Mouse (Mus musculus) urinary bladder, postnatal 14 days (tissue): ENCODE data around the gene Cep112.
"Not testable (repeated sequence)": the region's sequence is repeated elsewhere in the genome, so short reads cannot be mapped to it uniquely, and the experiment has no call there.

Experiments
- DNase-seq: peaks from one replicate; pipeline ENCODE4 v3.0.0; 2021; ENCODE audit warnings: low spot score

The Cep112 gene

DNA sequence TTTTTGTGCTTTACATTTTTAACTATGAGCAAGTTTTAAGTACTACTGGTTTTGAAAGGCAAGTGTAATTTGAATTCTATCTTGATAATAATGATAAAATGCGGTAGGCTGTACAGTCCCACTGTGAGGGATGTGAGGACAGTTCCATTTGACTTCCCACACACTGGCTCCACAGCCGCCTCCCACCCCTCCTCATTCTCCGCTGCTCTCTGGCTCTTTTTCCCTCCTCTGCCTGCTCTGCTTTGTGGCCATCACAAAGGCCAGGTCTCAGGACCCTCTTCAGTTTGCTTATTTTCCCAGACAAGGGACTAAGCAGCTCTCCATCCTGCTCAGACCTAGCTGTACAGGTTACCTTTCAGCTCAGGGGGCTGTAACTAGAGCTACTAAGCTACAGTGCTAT, 379.0 kb downstream of the Cep112 start:
- DNase-seq, result no peak

DNA sequence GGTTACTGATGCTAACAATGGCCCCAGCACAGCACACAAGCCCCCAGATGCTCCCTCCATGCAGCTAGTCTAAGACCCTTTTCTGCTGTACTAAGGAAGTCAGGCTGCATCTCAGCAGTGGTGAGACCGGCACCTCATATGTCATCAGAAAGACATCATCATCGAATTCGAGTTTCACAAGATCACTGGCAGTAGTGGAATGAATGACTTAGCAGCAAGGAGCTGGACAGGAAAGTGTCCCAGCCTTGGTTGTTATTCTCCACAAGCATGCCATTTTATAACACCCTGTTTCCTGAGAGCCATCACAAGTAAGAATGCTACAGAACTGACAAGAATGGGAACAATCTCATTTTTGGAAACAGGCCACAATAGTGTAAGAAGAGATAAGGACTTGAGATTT, 381.0 kb downstream of the Cep112 start:
- DNase-seq, result no peak

DNA sequence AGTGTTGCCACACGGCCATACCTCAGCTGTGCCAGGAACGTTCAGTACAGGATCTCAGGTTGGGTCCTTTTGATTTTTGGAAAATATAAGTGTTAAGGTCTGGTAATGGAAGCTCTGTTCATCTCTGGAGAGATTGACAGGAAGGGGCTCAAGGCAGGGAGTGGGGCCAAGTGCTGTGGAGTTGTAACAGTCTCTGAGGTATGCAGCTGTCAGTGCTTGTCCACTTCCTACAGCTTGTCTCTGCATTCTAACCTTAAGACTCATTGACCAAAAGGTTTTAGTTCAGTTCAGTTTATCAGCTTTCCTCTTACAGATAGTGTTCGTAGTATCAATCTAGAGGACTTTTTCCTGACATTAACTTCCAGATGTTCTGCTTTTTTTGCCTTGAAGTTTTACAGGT, 384.6 kb downstream of the Cep112 start:
- DNase-seq, result no peak

DNA sequence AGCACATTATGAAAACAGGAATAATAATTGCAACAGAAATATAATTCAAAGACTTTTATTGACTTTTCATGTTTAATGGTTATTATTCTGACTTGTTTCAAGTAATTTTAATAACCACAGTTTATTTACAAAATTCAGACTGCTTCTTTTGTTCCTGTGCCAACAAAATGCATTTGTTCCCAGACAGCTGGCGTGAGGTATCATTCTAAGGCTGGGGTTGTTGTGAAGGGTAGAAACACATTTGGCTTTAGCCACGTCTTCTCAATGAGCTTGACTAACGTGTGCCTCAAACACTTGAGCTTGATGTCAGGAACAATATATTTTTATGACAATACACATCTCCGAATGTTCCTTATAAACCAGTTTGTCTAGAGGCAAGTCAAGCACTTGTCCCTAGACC, 396.8 kb downstream of the Cep112 start:
- no peak for DNase-seq

DNA sequence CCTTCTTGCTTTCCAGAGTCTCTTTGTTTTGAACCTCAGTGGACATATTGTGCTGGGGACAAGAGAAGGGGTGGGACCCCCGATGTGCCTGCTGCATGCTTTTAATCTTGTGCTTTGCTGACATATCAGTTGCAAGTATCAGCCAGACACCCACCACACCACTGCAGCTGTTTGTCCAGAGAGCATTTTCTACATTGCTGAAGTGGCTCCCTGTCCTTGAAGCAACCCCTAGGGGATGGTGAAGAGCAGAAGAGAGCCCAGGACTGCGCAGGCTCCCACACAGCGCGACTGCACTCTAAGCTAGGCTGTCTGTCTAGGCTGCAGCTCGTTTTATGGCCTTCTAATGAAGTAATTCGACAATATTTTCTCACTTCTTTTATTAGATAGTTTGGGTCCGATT, 397.3 kb downstream of the Cep112 start:
- no peak for DNase-seq

DNA sequence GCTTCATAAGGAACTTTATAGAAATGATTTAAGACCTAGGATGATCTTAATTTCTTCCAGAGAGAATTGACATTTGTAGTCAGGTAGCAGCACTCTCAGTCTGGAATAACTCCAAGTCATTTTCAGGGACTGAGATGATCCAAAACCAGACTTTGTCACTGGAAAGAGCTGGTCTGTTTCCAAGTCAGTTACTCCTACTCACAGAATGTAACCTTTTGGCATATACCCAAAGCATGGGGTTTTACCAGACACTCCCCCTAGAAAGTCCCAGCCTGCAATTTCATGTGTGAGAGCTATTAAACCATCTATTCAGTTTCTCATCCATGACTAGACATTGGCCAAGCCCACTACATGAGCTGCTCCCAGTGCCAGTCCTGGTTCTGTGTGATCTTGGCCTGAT, 402.3 kb downstream of the Cep112 start:
- no peak for DNase-seq

DNA sequence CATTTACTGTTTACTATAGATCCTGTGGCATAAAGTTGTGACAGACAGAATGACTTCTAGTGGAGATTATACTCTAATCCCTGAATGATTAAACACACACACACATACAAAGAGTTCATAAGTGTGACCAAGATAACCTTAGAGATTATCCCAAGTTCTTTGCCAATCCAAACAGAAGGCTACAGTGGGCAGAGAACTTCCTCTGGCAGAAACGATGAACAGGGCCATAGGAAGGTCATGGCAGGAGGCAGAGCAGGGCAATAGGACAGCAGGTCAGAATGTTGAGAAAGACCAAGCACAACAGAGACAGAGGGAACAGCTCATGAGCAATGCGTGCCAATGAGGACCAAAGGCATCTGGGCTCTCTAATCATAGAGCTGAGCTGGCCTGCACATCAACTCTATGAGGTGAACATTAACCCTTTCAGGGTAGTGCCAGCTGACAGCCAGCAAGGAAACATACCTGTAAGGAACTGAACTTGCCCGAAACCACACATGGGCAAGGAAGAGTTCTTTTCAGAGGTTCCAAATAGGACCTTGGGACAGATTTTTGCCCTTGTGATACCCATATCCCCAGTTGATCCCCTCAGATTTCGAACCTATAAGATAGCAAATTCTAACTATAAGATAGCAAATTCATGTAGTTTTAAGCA, 403.5 kb downstream of the Cep112 start:
- DNase-seq, result no peak

DNA sequence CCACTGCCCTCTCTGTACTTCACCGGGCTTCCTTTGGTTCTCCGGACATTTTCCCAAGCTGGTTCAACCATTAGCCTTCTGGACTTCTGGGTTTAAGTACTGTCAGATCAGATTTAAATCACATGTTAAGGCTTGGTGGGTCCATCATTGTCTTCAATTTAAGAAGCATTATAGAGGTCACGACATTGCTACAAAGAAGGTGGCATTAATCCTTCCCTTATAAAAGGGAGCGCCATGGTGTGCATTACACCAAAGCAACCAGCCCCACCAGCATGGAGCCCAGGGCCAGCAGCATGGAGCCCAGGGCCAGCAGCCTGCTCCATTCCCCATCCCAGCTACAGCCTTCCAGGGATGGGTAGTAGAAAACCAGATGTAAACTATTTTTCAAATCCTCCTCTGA, 411.7 kb downstream of the Cep112 start:
- DNase-seq, result no peak

DNA sequence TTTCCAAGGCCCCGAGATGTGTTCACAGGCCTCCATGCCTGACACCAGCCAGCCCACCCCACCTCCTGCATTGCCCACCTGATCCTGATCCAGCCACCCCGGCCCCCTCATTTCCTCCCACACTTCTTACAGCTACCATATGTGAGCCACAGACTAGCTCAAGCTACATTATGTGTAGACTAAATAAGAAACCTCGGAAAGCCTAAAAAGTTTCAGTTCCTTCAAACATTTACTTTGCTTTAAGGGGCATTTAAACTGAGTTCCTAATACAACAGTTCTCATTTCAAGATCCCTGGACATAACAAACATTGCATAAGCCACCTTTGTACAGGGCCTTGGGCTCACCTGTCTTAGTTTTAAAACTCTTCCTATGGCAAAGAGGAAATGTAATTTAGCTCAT, 415.2 kb downstream of the Cep112 start:
- no peak for DNase-seq

DNA sequence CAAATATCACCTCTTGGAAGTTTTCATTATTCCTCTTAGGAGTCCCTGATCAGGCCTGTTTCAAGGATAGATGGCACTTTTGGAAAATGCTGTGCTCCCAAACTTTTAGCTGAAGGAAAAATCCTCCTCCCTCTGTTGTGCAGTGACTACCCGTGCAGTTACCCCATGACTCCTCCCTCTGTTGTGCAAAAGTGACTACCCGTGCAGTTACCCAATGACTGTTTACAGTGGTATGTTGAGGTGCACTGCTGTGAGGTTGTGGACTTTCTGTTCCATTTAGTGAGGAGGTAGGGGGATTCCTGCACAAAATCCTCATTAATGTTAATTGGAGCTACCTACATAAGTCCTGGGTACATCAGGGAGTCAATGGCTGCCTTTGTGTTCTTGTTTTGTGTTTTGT, 417.8 kb downstream of the Cep112 start:
- DNase-seq, result no peak

DNA sequence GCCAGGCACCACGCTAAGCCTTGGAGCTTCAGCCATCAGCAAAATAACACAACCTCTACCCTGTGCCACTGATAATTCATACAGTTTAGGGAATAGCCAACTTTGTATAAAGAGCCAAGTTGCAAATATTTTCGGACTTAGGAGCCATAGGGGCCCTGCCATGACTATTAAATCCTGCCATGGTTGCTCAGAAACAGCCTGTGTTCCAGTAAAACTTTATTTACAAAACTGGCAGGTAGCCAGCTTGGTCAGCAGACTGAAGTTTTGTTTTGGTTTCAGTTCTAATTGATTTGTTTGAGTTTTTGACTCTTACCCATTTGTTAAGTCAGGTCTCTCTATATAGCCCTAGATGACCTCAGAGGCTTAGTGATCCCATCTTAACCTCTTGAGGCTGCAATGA, 421.0 kb downstream of the Cep112 start:
- DNase-seq, result no peak

DNA sequence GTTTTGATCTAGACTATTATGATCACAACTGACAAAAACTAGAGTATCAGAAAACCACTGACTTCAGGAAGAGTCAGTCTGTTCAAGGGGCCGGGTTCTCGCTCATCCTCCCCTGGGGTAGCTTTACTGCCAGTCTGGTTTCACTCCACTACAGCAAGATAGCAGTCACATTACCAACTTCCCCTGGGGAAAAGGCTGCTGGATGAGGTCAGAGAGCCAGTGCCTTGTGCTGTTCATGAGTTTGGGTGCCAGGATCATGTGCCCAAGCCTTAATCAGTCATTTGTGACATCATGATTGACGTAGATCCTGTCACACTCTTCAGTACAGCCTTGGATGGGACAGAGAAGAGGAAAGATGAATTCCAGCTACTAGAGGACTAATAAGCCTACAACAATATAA, 421.5 kb downstream of the Cep112 start:
- DNase-seq, result no peak

DNA sequence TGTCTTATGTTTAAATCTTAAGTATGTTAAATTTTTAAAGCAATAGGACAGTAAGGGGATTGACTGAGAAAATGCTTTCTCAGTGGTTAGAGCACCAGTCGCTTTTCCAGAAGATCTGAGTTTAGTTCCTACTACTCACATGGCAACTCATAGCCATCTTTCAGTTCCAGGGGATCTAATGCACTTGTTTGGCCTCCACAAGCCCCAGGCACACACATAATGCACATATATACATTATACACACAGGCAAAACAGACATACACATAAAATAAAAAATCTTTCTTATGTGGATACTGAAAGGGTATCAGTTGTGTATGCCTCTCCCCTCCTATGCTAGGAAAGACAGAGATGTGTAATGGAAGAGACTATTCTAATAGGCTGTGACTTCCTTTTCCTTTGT, 426.8 kb downstream of the Cep112 start:
- DNase-seq, result no peak

DNA sequence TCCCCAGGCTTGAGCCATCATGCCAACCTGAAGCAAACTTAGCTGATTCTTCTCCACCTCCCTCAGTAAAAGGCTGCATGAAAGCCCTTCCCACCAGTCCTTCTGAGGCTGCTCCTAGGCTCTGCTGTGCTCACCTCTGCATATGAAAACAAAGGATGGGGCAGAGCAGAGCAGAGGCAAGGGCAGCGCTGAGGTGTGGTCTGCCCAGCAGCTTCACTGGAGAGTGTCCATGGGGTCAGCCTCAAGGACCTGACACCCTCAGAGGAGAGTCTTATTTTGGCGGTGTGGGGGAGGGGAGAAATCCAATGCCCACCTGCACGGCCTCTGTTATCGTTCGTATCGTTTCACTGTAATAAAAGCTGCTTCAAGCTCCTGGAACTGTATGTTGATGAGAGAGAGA, 432.3 kb downstream of the Cep112 start:
- no peak for DNase-seq

DNA sequence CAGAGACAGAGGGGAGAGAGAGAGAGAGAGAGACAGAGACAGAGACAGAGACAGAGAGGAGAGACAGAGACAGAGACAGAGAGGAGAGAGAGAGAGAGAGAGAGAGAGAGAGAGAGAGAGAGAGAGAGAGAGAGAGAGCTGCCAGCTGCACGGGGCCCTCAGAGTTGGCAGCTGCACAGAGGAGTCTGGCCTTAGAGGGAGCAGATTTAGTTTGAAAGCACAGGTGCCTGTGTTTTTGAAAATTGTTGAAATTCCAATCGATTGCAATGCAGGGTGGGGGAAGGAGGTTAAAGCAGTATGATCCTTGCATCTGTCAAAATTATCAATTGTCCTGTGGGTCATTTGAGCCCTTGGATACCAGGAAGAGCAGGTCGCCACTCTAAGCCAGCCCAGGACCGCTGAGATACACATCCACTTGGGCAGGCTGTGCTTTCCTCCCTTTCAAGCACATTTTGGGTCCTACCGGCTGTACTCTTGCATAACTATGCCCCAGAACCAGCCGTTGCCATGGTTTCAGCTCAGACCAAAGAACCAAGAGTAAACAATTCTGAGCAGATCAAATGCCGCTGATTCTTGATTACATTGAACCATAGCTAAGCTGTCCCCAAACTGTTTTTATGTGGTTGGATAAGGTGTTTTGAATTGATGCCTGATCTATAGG, 432.8 kb downstream of the Cep112 start:
- no peak for DNase-seq

DNA sequence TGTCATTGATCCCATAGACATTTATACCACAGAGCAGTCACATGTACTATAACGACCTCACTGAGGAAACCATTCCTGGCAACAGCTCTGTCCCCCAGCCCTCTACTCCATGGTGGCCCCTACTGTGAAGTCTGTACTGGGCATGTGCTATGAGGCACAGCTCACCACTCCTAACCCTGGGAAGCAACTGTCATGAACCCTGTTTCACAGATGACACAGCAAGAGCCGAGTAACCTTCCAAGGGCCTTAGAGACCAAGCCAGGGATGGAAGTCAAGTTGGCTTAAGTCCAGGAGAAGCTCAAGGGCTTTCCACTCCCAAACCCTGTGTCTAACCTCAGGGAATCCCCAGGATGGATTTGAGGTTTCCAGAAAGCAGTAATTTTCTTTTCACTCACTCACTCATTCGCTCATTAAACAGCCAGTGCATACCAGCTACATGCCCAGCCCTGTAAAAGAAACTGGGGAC, 433.4 kb downstream of the Cep112 start:
- no peak for DNase-seq

DNA sequence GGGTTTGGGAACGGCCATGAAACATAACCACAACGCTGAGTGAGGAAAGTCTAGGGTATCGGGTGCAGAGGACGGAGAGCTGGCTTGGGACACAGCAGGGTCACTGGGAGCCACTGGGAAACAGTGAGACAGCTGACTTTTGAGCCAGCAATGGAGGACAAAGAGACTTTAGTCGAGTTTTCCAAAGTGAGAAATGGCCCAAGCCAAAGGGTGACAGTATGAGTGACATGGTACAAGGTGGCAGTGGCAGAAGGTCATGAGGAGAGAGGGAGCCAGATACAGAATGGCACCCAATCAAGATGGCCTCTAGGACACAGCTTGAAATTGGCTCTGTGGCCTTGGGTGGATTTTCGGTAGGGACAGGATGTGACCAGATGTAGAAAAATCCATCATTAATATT, 433.9 kb downstream of the Cep112 start:
- no peak for DNase-seq

DNA sequence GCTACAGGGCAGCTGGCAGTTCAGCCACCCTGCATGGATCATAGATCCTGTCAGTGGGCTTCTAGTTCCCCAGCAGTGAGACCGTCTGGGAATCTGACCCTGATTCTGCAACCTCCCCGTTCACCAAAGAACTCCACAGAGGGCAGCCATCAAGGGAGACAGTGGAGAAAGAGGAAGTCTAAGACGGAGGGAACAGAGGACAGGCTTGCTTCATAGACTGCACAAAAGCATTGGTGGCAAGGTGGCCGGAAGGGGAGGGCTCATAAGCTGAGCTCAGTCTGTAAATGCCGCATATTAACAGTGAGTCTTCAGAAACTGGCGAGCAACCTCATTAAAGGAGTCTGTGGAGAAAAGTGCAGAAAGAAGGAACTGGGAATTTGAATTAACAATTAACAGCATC, 437.4 kb downstream of the Cep112 start:
- no peak for DNase-seq

DNA sequence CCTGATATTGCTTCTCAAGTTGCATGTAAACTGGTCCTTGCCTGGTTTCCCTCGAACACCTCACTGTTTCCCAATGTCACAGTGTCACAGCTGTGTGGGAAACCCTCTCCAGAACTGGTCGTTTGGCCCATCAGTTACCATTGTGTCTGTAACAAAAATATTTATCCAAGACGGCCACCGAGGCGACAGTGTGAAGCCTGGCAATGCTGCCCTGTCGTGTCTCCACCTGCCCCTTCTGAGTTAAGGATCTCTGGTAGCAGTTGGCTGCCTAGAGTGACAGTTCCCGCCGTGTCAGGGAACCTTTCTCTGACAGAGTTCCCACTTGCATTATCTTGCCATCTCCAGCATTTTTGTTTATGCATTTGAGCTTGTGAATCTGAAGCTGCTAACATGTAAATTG, 440.8 kb downstream of the Cep112 start:
- no peak for DNase-seq

DNA sequence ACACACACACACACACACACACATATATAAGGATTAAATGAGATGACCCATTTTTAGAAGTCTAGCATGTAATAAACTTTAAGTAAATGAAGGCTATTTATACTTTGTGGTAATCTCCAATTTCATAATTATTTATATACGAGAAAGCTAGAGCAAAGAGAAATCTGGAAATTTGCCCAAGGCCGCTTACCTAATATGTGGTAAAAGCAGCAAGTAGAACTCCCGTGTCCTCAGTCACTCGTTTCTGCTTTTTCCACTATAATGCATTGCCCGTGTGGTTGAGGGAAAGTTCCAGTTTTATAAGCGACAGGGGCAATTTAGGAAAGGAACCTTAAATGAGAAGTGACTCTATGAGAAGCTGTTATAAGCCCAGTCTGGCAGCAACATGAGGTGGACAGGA, 442.5 kb downstream of the Cep112 start:
- DNase-seq, result no peak

DNA sequence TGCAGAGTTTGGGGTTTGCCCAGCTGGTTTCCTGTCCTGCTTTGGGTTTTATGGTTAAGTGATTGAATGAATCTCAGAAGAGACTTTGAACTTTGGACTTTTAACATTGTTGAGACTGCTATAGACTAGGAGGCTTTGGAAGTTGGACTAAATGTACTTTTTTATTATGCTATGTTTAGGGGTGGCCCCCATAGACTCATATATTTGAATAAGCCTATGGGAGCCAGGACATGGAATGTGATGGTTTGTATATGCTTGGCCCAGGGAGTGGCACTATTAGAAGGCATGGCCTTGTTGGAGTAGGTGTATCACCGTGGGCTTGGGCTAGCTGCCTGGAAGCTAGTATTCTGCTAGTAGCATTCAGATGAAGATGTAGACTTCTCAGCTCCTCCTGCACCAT, 446.3 kb downstream of the Cep112 start:
- not testable (repeated sequence) for DNase-seq

DNA sequence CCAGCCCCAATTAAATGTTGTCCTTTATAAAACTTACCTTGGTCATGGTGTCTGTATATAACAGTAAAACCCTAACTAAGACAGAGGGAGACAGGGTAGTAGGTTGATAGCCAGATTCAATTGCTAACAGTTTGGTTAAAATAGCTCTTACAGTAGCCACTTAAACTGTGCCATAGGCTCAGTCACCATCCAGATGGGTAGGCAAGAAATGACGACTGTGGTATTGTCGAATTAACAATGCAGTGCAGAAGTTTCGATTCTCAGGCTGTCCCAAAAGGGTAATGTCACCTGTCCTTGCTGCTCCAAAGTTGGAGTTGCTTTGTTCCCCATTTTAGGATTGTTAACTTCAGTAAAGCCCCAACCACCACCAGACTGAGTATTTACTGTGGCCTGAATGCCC, 446.8 kb downstream of the Cep112 start:
- no peak for DNase-seq

DNA sequence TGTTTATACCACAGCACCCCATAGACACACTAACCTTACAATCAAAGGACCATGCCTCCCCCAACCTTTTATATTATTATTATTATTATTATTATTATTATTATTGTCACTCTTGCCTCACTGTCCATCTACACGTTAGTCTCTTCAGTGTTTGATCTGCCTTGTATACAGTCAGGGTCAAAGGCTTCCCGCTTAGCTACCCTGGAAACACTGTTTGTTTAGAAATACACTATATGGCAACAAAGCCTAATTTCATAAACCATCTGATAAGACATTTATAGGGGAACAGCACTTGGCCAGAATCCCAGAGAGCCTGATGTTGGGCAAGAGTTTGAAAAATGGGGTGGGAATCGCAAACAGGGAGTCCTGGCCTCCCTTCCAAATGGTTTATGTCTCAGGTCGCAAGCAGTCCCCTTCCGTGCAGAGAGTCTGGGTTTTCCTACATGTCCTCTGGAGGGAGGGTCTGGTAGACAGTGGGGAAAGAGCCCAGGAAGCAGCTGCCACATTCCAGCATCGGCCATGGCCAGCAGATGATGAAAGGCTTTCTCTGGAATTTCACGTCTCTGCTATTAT, 451.7 kb downstream of the Cep112 start:
- DNase-seq, result peak; percentile 62

DNA sequence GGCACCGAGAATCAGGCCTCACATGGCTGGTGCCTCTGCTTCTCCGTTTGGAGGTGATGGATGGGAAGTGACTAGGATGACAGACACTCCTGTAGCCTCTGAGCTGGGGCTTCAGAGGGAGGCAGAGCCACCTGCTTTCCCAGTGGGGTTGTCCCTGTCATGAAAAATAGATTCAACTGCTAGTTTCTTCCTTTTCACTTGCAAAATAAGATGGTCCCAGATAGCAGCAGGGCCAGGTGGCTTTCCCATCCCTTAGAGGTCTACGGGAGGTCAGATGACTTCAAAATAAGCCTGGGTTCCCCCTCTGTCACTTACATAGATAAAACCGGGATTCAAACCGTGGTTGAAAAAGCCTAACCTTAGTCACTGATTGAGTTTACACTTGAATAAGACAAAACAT, 452.5 kb downstream of the Cep112 start:
- no peak for DNase-seq
